In the genomic region with DNA sequence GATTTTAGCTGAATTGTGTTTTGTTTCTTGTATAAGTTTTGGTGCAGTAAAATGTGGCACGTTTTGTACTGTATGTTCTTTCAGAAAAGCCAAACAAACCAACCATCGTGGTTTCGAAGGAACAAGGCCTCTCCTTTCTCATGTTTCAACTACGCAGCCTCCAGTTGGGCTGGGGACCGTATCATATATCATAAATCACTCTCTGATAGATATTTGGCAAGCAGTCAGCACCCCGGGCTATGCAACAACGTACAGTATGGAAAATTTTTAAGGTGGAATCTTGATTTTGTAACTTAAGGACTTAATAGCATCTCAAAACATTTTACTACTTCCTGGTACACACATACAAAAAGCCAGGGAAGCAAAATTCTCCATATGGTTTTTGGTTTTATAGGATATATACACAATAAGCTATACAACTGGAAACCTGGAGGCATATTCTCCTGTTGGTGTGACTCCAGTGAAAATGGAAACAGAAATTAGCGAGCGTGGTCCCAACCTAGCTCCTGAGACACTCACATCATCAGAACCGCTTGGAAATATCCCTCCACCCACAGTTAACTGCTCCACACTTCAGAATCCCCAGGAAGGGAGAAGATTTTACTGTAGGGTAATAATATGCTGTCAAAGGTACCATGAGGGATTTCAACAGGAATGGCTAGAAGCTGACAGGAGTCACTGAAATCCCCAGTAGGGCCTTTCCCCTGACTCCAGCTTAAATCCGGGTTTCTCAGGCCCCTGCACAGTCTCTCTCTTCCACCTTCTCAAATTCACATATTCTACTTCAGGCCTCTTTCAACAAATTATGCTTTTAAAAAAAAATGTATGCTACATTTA, we compare ENCODE assay signal across 11 mouse cellular contexts.
DNase-seq lines count a peak whose midpoint lies in the region; ATAC-seq and TF ChIP-seq lines count a peak whose summit lies in the region.
"Had no signal": no experiment of that assay in that cellular context is flagged by ENCODE, and none has a peak within 500 bp of the region (broad histone marks: within the 10 kb centered on the region; RNA-seq: fewer than 3 reads in every experiment).

No protein-coding gene starts in this region.

- no peaks in the 10 kb centered on the region for H3K36me3 ChIP-seq in kidney, embryonic 15.5 days
- H3K36me3 ChIP-seq in kidney, adult 2 months (ENCODE audit: control insufficient read depth, insufficient read depth, low read length): no peaks in the 10 kb centered on the region
- H3K36me3 ChIP-seq in limb, embryonic 11.5 days (ENCODE audit: control insufficient read depth, insufficient read depth, low read length): no peaks in the 10 kb centered on the region
- H3K36me3 ChIP-seq: midbrain, embryonic 15.5 days had no signal

- DNase-seq in adrenal gland, postnatal 14 days: peak; percentile 42
- DNase-seq in adrenal gland, postnatal 25 days: no peak
- DNase-seq in kidney, adult 2 months: no peak
- peak; percentile 98 for DNase-seq in NIH3T3 (ENCODE audit: low read depth)
- DNase-seq in limb, embryonic 11.5 days (ENCODE audit: low spot score): peak; percentile 28
- no peak for DNase-seq in c-Kit-positive CD71-positive TER-119-positive erythroid progenitor cells, embryonic 14.5 days (ENCODE audit: low spot score)
- DNase-seq: B cell, adult 2 months had no signal

- no peak overlapping the region for H3K4me2 ChIP-seq in kidney, embryonic 15.5 days
- H3K4me2 ChIP-seq in limb, embryonic 11.5 days (ENCODE audit: low read depth, severe bottlenecking): no peak overlapping the region
- H3K4me2 ChIP-seq: midbrain, embryonic 15.5 days had no signal

- WGBS in kidney, embryonic 15.5 days: 28% methylated on average over 11 of the region's 11 CpGs
- WGBS in kidney, adult 2 months: 49% methylated on average over 11 of the region's 11 CpGs
- WGBS in limb, embryonic 11.5 days: 60% methylated on average over 11 of the region's 11 CpGs

- H3K27ac ChIP-seq in kidney, embryonic 15.5 days: peak overlapping the region; percentile 86
- H3K27ac ChIP-seq in kidney, adult 2 months (ENCODE audit: insufficient read depth, low read depth, low read length): no peak overlapping the region
- H3K27ac ChIP-seq in limb, embryonic 11.5 days (replicated peaks; ENCODE audit: low read depth, low read length): peak overlapping the region; percentile 42; the same call in 1 of the 2 replicates
- H3K27ac ChIP-seq: midbrain, embryonic 15.5 days had no signal

- no peaks in the 10 kb centered on the region for H3K27me3 ChIP-seq in kidney, embryonic 15.5 days
- H3K27me3 ChIP-seq in kidney, adult 2 months (replicated peaks; ENCODE audit: control insufficient read depth, insufficient read depth, low read length): no peaks in the 10 kb centered on the region
- no peaks in the 10 kb centered on the region for H3K27me3 ChIP-seq in limb, embryonic 11.5 days (ENCODE audit: control insufficient read depth, insufficient read depth, low read length)
- H3K27me3 ChIP-seq: midbrain, embryonic 15.5 days; Patski had no signal

- TF ChIP-seq POLR2A in kidney, adult 2 months (IDR thresholded peaks at IDR 0.05; ENCODE audit: low read depth, low read length): no peak

- H3K4me3 ChIP-seq in kidney, embryonic 15.5 days (replicated peaks): no peak overlapping the region
- H3K4me3 ChIP-seq in kidney, adult 2 months (ENCODE audit: insufficient read depth, low read depth, low read length): no peak overlapping the region
- no peak overlapping the region for H3K4me3 ChIP-seq in limb, embryonic 11.5 days (ENCODE audit: low read depth, low read length)
- H3K4me3 ChIP-seq: midbrain, embryonic 15.5 days had no signal

- peaks cover 18% of the 10 kb centered on the region for H3K4me1 ChIP-seq in kidney, embryonic 15.5 days
- H3K4me1 ChIP-seq in kidney, adult 2 months (ENCODE audit: control insufficient read depth, insufficient read depth, low read length): no peaks in the 10 kb centered on the region
- no peaks in the 10 kb centered on the region for H3K4me1 ChIP-seq in limb, embryonic 11.5 days (ENCODE audit: control insufficient read depth, insufficient read depth, low read length)
- H3K4me1 ChIP-seq: midbrain, embryonic 15.5 days had no signal

- no peak for TF ChIP-seq CTCF in kidney, adult 2 months (conservative IDR thresholded peaks at IDR 0.05; ENCODE audit: insufficient read depth, insufficient read length, low read depth, low read length)

- H3K9me3 ChIP-seq in kidney, embryonic 15.5 days (replicated peaks): no peaks in the 10 kb centered on the region
- no peaks in the 10 kb centered on the region for H3K9me3 ChIP-seq in limb, embryonic 11.5 days (ENCODE audit: control insufficient read depth, low read length)
- H3K9me3 ChIP-seq: midbrain, embryonic 15.5 days had no signal

- peak; percentile 83; the same call in 1 of the 2 replicates for ATAC-seq in kidney, embryonic 15.5 days (replicated peaks; ENCODE audit: low FRiP score)
- peak; percentile 51; the same call in 1 of the 2 replicates for ATAC-seq in limb, embryonic 11.5 days (ENCODE audit: insufficient number of reproducible peaks, low FRiP score, low TSS enrichment, low read depth)
- ATAC-seq in inflammation-experienced regulatory T-cells, adult 6 months: no peak
- ATAC-seq: midbrain, embryonic 15.5 days; Patski had no signal

- no peak overlapping the region for H3K9ac ChIP-seq in kidney, embryonic 15.5 days
- no peak overlapping the region for H3K9ac ChIP-seq in limb, embryonic 11.5 days (ENCODE audit: low read length)
- H3K9ac ChIP-seq: midbrain, embryonic 15.5 days had no signal

Comparison
In these comparisons a context has a peak if more than half of its experiments do, and no peak if none do; other contexts are left out.
1. DNase-seq: peak in adrenal gland, postnatal 14 days (single experiment), NIH3T3 (single experiment) and limb, embryonic 11.5 days (single experiment); none in adrenal gland, postnatal 25 days (single experiment), kidney, adult 2 months (single experiment) and c-Kit-positive CD71-positive TER-119-positive erythroid progenitor cells, embryonic 14.5 days (single experiment).